11 mouse cellular contexts compared by ENCODE assay signal in genomic region chr11:87007371-87007770, GRCm38 (mm10). TPM values are rescaled to one million over a fixed set of nuclear protein-coding genes. Genes with fewer than 3 reads are reported as not detected.
A peak's percentile ranks its signal among the peaks of the same experiment; 100 is the strongest.
DNase-seq lines count a peak whose midpoint lies in the region; ATAC-seq and TF ChIP-seq lines count a peak whose summit lies in the region.
"Had no signal": no experiment of that assay in that cellular context is flagged by ENCODE, and none has a peak within 500 bp of the region (broad histone marks: within the 10 kb centered on the region; RNA-seq: fewer than 3 reads in every experiment).

No protein-coding gene starts in this region.

- WGBS in hindbrain, embryonic 14.5 days, result 11% methylated on average over 8 of the region's 8 CpGs
- WGBS in liver, embryonic 11.5 days, result 78% methylated on average over 8 of the region's 8 CpGs

- no peak for TF ChIP-seq CTCF in Patski (IDR thresholded peaks at IDR 0.05)

- CTCF ChIA-PET in Patski (lab: Charles Lee), result no interaction called here

- POLR2A ChIA-PET in Patski (lab: Charles Lee), result no interaction called here

- no peak overlapping the region for H3K9ac ChIP-seq in hindbrain, embryonic 14.5 days
- no peak overlapping the region for H3K9ac ChIP-seq in liver, embryonic 11.5 days (ENCODE audit: low read depth, low read length)

- no peak for ATAC-seq in Patski
- no peak for ATAC-seq in hindbrain, embryonic 14.5 days (ENCODE audit: low FRiP score)
- ATAC-seq in liver, embryonic 11.5 days (replicated peaks; ENCODE audit: low FRiP score), result no peak

- H3K27ac ChIP-seq in hindbrain, embryonic 14.5 days, result peak overlapping the region; percentile 3
- H3K27ac ChIP-seq in liver, embryonic 11.5 days (ENCODE audit: low read depth, low read length), result no peak overlapping the region

- no peaks in the 10 kb centered on the region for H3K36me3 ChIP-seq in hindbrain, embryonic 14.5 days (replicated peaks; ENCODE audit: control insufficient read depth, insufficient read depth)
- no peaks in the 10 kb centered on the region for H3K36me3 ChIP-seq in liver, embryonic 11.5 days (ENCODE audit: control insufficient read depth, insufficient read depth, low read length)

- H3K4me1 ChIP-seq in hindbrain, embryonic 14.5 days (replicated peaks; ENCODE audit: control insufficient read depth, insufficient read depth, low read length), result 0 out of 2 replicates have a peak, but pooled peaks cover 3% of the 10 kb centered on the region
- H3K4me1 ChIP-seq in liver, embryonic 11.5 days (replicated peaks; ENCODE audit: control insufficient read depth, insufficient read depth, low read length), result no peaks in the 10 kb centered on the region

- H3K27me3 ChIP-seq in Patski, result no peaks in the 10 kb centered on the region
- H3K27me3 ChIP-seq in hindbrain, embryonic 14.5 days (ENCODE audit: control insufficient read depth, insufficient read depth, low read length), result no peaks in the 10 kb centered on the region
- H3K27me3 ChIP-seq in liver, embryonic 11.5 days (replicated peaks; ENCODE audit: control insufficient read depth, insufficient read depth, low read length), result no peaks in the 10 kb centered on the region

- H3K4me2 ChIP-seq in hindbrain, embryonic 14.5 days (replicated peaks), result no peak overlapping the region
- no peak overlapping the region for H3K4me2 ChIP-seq in liver, embryonic 11.5 days

- DNase-seq in embryo, embryonic 10.5 days (ENCODE audit: low spot score), result peak; percentile 39
- no peak for DNase-seq in embryo, embryonic 9.5 days (ENCODE audit: extremely low spot score)
- peak; percentile 38 for DNase-seq in layer of hippocampus, adult 11-12 months (ENCODE audit: low spot score)
- DNase-seq in layer of hippocampus, adult 18-20 months (ENCODE audit: low spot score in 2 of 2), result no peak
- peak; percentile 65 for DNase-seq in Patski (ENCODE audit: low read depth, low spot score)
- peak; percentile 57 for DNase-seq in hindbrain, embryonic 14.5 days (ENCODE audit: low spot score)
- DNase-seq in gastrocnemius, adult 8-10 months (ENCODE audit: low spot score in 2 of 2), result no peak
- DNase-seq in liver, embryonic 11.5 days (ENCODE audit: low spot score), result no peak
- DNase-seq: adrenal gland, postnatal 36 days; cerebellum, postnatal 36 days; heart, adult 11 months had no signal

- no peak overlapping the region for H3K4me3 ChIP-seq in hindbrain, embryonic 14.5 days (replicated peaks; ENCODE audit: low read length)
- no peak overlapping the region for H3K4me3 ChIP-seq in liver, embryonic 11.5 days (ENCODE audit: low read depth, low read length)

- no peaks in the 10 kb centered on the region for H3K9me3 ChIP-seq in hindbrain, embryonic 14.5 days (ENCODE audit: control insufficient read depth, low read length)
- no peaks in the 10 kb centered on the region for H3K9me3 ChIP-seq in liver, embryonic 11.5 days (ENCODE audit: control insufficient read depth, low read length)

- in situ Hi-C loops in Patski (cut with MboI; ENCODE audit: low pct_unique_long_range_greater_than_20kb), result loop anchor here (25.0 kb wide), 1 partner anchor 220 kb away; no protein-coding TSS in a partner anchor

RNA-seq across cellular contexts. Expression of gene Ypel2, which starts 13.9 kb away (rescaled TPM):
- 10 to 100 TPM; 27.7 to 27.9 TPM for total RNA-seq in layer of hippocampus, adult 18-20 months (2021)
- polyA plus RNA-seq in Patski (2021), result 31.7 TPM
- 3.2 and 3.9 TPM in 2 replicates for polyA plus RNA-seq in hindbrain, embryonic 14.5 days (2014; fragmentation: Nextera tagmentation; extraction: Ambion mirVana)
- 1 to 10 TPM; 4.5 to 6.8 (median 4.9) TPM for total RNA-seq in gastrocnemius, adult 8-10 months (2022)
- 2.9 and 3.1 TPM in 2 replicates for polyA plus RNA-seq in liver, embryonic 11.5 days (2014; fragmentation: Nextera tagmentation; extraction: Ambion mirVana)

Comparison
In these comparisons a context has a peak if more than half of its experiments do, and no peak if none do; other contexts are left out.
1. DNase-seq: peak in embryo, embryonic 10.5 days (single experiment), layer of hippocampus, adult 11-12 months (single experiment), Patski (single experiment) and hindbrain, embryonic 14.5 days (single experiment); none in embryo, embryonic 9.5 days (single experiment), layer of hippocampus, adult 18-20 months (0 of 2), gastrocnemius, adult 8-10 months (0 of 2) and liver, embryonic 11.5 days (single experiment).